Mouse (Mus musculus): Measurements from ENCODE around the gene Zfp146. TPM values are rescaled to one million over a fixed set of nuclear protein-coding genes. Genes with fewer than 3 reads are reported as not detected.
A peak's percentile ranks its signal among the peaks of the same experiment; 100 is the strongest.

Zfp146 gene
- polyA plus RNA-seq, 1 experiment from 2014 or later: 6.0 TPM

DNA sequence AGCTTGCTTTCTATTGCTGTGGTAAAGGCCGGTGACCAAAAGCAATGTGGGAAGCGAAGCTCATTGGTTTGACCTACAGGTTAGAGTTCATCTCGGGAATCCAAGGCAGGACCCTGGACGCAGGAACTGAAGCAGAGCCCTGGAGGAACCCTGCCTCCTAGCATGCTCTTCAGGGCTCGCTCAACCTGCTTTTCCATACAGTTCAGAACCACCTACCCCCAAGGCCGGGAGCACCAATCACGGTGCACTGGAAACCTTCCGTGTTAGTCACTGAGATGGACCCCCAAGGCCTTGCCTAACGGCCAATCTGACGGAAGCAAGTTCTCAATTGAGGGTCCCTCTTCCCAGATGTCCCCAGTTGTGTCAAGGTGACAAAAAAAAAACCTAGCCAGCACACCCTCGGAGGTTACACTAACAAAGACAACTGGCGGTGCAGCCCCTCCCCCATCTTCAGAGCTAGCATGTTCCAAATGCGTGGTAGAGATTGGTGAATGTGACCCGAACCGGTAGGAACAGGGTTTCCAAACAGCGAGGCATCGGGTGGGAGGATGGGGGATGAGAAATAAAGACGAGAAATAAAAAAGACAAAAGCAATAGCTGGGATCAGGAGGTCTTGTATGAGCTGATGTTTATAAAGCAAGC, 30.1 kb upstream of the Zfp146 start:
- Histone ChIP-seq H3K9me3 (ENCODE audit: low read length) (no peaks in the 10 kb centered on the region), H3K9ac (replicated peaks; ENCODE audit: low read depth) (no peak overlapping the region), H3K27ac (ENCODE audit: low read length) (no peak overlapping the region), H3K27me3 (replicated peaks; ENCODE audit: insufficient read depth, low read length) (no peaks in the 10 kb centered on the region), H3K4me1 (ENCODE audit: insufficient read depth, low read depth, low read length) (0 out of 2 replicates have a peak, but pooled peaks cover 3% of the 10 kb centered on the region), H3K4me3 (ENCODE audit: low read depth, low read length) (no peak overlapping the region), H3K36me3 (ENCODE audit: insufficient read depth, low read length) (no peaks in the 10 kb centered on the region), H3K4me2 (replicated peaks; ENCODE audit: low read depth, low read length) (no peak overlapping the region)
- TF ChIP-seq CTCF (IDR thresholded peaks at IDR 0.05) (no peak), EP300 (IDR thresholded peaks at IDR 0.05) (no peak)
- no peak for ATAC-seq
- 72% methylated on average over 18 of the region's 18 CpGs for WGBS
- no peak for DNase-seq (ENCODE audit: low spot score)

DNA sequence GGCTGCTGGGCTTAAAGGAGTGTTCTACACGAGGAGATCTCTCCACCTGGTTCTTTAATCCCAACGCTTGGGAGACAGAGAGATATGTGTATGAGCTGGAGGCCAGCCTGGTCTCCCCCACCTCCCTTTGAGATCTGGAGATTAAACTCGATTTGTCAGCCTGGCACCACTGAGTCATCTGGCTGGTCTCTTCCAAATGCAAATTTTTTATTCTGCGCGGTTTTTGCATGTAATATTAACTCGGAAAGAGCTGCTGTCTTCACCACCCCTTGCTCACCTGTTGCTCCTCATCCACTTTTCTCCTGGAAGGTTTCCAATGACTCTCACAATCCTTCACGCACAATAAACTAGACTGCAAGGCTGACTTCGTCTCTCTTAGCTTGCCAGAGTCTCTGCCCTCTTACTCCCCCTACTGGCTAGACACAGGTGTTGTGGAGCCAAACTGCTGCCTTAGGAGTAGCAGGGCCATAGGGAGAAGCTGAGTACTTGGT, 29.0 kb upstream of the Zfp146 start, which contains the start of gene Capns1:
Capns1 (minus strand) TSS at position 331 of the 491 bp plus-strand sequence.
- peak; percentile 89 for DNase-seq (ENCODE audit: low spot score)
- Histone ChIP-seq H3K4me1 (ENCODE audit: insufficient read depth, low read depth, low read length) (peaks cover 4% of the 10 kb centered on the region; the same call in 1 of the 2 replicates), H3K27me3 (replicated peaks; ENCODE audit: insufficient read depth, low read length) (no peaks in the 10 kb centered on the region), H3K36me3 (ENCODE audit: insufficient read depth, low read length) (no peaks in the 10 kb centered on the region), H3K9me3 (ENCODE audit: low read length) (no peaks in the 10 kb centered on the region), H3K27ac (ENCODE audit: low read length) (no peak within 1 kb of the TSS), H3K4me3 (ENCODE audit: low read depth, low read length) (no peak within 1 kb of the TSS), H3K4me2 (replicated peaks; ENCODE audit: low read depth, low read length) (no peak within 1 kb of the TSS; the same call in 1 of the 2 replicates), H3K9ac (replicated peaks; ENCODE audit: low read depth) (no peak within 1 kb of the TSS)
- peak; percentile 34; the same call in 1 of the 2 replicates for ATAC-seq
- no peak for TF ChIP-seq EP300 (IDR thresholded peaks at IDR 0.05)
- peak; percentile 94 for TF ChIP-seq CTCF (IDR thresholded peaks at IDR 0.05)
- 9% methylated on average over 8 of the region's 8 CpGs for WGBS

- Histone ChIP-seq H3K4me1 (ENCODE audit: insufficient read depth, low read depth, low read length) (peaks cover 12% of the 10 kb centered on the region), H3K4me3 (ENCODE audit: low read depth, low read length) (no peak overlapping the region), H3K9me3 (ENCODE audit: low read length) (no peaks in the 10 kb centered on the region), H3K9ac (replicated peaks; ENCODE audit: low read depth) (no peak overlapping the region), H3K27ac (ENCODE audit: low read length) (no peak overlapping the region), H3K4me2 (replicated peaks; ENCODE audit: low read depth, low read length) (no peak overlapping the region), H3K27me3 (replicated peaks; ENCODE audit: insufficient read depth, low read length) (no peaks in the 10 kb centered on the region), H3K36me3 (ENCODE audit: insufficient read depth, low read length) (no peaks in the 10 kb centered on the region)
- DNase-seq (ENCODE audit: low spot score) (no peak), ATAC-seq (no peak)
- WGBS: 51% methylated on average over 5 of the region's 5 CpGs
- TF ChIP-seq CTCF (IDR thresholded peaks at IDR 0.05) (no peak), EP300 (IDR thresholded peaks at IDR 0.05) (no peak)
Measured at GRCm38 (mm10) chr7:30197592-30198129, 28.1 kb upstream of the Zfp146 start.

DNA sequence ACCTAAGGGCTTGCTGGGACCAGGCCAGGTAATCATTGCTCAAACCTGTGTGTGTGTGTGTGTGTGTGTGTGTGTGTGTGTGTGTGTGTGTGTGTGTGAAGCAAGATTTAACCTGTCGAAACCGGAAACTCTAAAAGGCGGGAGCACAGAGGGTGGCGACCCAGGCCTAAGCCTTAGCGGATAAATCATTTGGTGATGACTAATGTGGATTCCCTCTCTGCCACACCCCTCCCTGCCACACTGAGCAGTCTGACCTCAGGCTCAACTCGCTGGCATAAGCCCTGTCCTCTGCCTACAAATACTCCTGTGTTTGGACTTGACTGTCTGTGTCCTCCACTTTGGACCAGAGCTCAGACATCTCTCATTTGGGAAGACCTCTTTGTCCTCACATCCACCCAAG, 26.6 kb upstream of the Zfp146 start:
- Histone ChIP-seq H3K9me3 (ENCODE audit: low read length) (no peaks in the 10 kb centered on the region), H3K4me1 (ENCODE audit: insufficient read depth, low read depth, low read length) (peaks cover 12% of the 10 kb centered on the region), H3K27me3 (replicated peaks; ENCODE audit: insufficient read depth, low read length) (no peaks in the 10 kb centered on the region), H3K9ac (replicated peaks; ENCODE audit: low read depth) (no peak overlapping the region), H3K36me3 (ENCODE audit: insufficient read depth, low read length) (0 out of 2 replicates have a peak, but pooled peaks cover 5% of the 10 kb centered on the region), H3K4me3 (ENCODE audit: low read depth, low read length) (no peak overlapping the region), H3K27ac (ENCODE audit: low read length) (no peak overlapping the region), H3K4me2 (replicated peaks; ENCODE audit: low read depth, low read length) (no peak overlapping the region)
- DNase-seq (ENCODE audit: low spot score) (no peak), ATAC-seq (no peak)
- 60% methylated on average over 6 of the region's 6 CpGs for WGBS
- TF ChIP-seq CTCF (IDR thresholded peaks at IDR 0.05): no peak
- TF ChIP-seq EP300 (IDR thresholded peaks at IDR 0.05): no peak

- DNase-seq (ENCODE audit: low spot score) (no peak), ATAC-seq (no peak)
- 62% methylated on average over 6 of the region's 6 CpGs for WGBS
- H3K4me2 ChIP-seq (replicated peaks; ENCODE audit: low read depth, low read length): no peak overlapping the region; the same call in 1 of the 2 replicates
- no peak overlapping the region for H3K27ac ChIP-seq (ENCODE audit: low read length)
- no peak overlapping the region for H3K9ac ChIP-seq (replicated peaks; ENCODE audit: low read depth)
- H3K27me3 ChIP-seq (replicated peaks; ENCODE audit: insufficient read depth, low read length): no peaks in the 10 kb centered on the region
- H3K4me1 ChIP-seq (ENCODE audit: insufficient read depth, low read depth, low read length): peaks cover 12% of the 10 kb centered on the region
- 0 out of 2 replicates have a peak, but pooled peaks cover 10% of the 10 kb centered on the region for H3K36me3 ChIP-seq (ENCODE audit: insufficient read depth, low read length)
- no peaks in the 10 kb centered on the region for H3K9me3 ChIP-seq (ENCODE audit: low read length)
- H3K4me3 ChIP-seq (ENCODE audit: low read depth, low read length): no peak overlapping the region
- TF ChIP-seq CTCF (IDR thresholded peaks at IDR 0.05) (no peak), EP300 (IDR thresholded peaks at IDR 0.05) (no peak)
Measured at GRCm38 (mm10) chr7:30195461-30195860, 25.9 kb upstream of the Zfp146 start.

DNA sequence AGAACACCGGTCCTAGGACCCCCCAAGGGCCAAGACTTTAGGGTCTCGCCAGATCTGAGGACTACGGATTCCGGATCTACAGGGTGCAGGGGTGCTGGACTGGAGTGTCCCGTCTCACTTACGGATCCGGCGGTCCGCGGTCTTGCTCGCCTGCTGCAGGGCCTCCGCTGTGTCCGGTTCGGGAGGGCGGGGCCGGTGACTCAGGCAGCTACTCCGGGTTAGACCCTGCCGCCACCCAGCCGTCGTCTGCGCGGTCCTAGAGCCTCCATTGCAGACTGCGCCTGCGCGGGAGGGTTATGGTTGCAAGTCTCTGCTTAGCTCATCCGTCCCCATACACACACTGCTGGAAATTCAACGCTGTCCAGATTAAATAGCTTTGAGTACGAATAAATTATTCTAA, 25.3 kb upstream of the Zfp146 start:
- DNase-seq (ENCODE audit: low spot score) (peak; percentile 99), ATAC-seq (peak; percentile 96)
- Histone ChIP-seq H3K4me2 (replicated peaks; ENCODE audit: low read depth, low read length) (peak overlapping the region; percentile 89), H3K36me3 (ENCODE audit: insufficient read depth, low read length) (0 out of 2 replicates have a peak, but pooled peaks cover 12% of the 10 kb centered on the region), H3K27me3 (replicated peaks; ENCODE audit: insufficient read depth, low read length) (no peaks in the 10 kb centered on the region), H3K9me3 (ENCODE audit: low read length) (no peaks in the 10 kb centered on the region), H3K4me1 (ENCODE audit: insufficient read depth, low read depth, low read length) (peaks cover 12% of the 10 kb centered on the region), H3K9ac (replicated peaks; ENCODE audit: low read depth) (peak overlapping the region; percentile 68), H3K4me3 (ENCODE audit: low read depth, low read length) (peak overlapping the region; percentile 73), H3K27ac (ENCODE audit: low read length) (peak overlapping the region; percentile 91)
- 2% methylated on average over 28 of the region's 28 CpGs for WGBS
- TF ChIP-seq CTCF (IDR thresholded peaks at IDR 0.05): no peak
